Comparison of ENCODE assay signal across 11 mouse cellular contexts in the genomic region with DNA sequence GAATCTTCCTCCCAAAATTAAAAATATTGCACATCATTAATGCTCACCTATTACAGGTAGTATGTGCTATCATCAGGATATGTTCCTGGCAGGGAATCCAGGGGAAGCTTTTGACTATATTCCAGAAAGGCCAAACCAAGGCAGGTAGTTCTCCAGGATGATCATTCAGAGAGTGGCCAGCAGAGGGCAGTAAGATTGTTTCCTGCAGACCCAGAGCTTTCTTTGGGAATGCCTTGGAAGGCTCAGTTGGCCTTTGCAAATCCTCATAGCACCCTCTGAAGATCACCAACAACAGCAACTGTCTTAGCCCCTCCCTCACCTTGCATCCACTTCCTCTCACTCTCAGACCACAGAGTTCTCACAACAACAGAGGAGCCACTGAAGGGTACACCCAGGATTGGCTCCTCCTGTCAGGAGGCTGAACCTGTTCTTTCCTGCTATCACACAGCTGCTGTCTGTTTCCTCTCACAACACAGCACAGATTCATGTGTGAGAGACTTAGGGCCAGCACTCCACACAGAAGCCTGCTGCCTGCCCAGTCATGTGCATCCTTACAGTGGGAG. TPM values are rescaled to one million over a fixed set of nuclear protein-coding genes. Genes with fewer than 3 reads are reported as not detected.
A peak's percentile ranks its signal among the peaks of the same experiment; 100 is the strongest.
DNase-seq lines count a peak whose midpoint lies in the region; TF ChIP-seq lines count a peak whose summit lies in the region.
"Had no signal": no experiment of that assay in that cellular context is flagged by ENCODE, and none has a peak within 500 bp of the region (broad histone marks: within the 10 kb centered on the region; RNA-seq: fewer than 3 reads in every experiment).

No protein-coding gene starts in this region.

- no peak for DNase-seq in kidney, adult 2 months
- no peak for DNase-seq in kidney, postnatal 14 days
- DNase-seq in A20 (ENCODE audit: low read depth, low spot score) = peak; percentile 10
- peak; percentile 16 for DNase-seq in induced T-regulatory cell, adult 2 months (ENCODE audit: low read depth)
- no peak for DNase-seq in frontal cortex, postnatal 25 days (ENCODE audit: low spot score in 2 of 2)
- no peak for DNase-seq in heart, postnatal 10 days
- no peak for DNase-seq in left cerebral cortex, postnatal 25 days (ENCODE audit: low spot score in 2 of 2)
- DNase-seq: thymus, adult 18-20 months had no signal

- no peak overlapping the region for H3K27ac ChIP-seq in kidney, adult 2 months (ENCODE audit: insufficient read depth, low read depth, low read length)
- H3K27ac ChIP-seq in ES-Bruce4 (ENCODE audit: insufficient read depth, low read length) = no peak overlapping the region
- H3K27ac ChIP-seq: hindbrain, embryonic 14.5 days had no signal

- no peaks in the 10 kb centered on the region for H3K27me3 ChIP-seq in kidney, adult 2 months (replicated peaks; ENCODE audit: control insufficient read depth, insufficient read depth, low read length)
- H3K27me3 ChIP-seq in ES-Bruce4 (ENCODE audit: control insufficient read depth, insufficient read depth, low read length, poor library complexity, severe bottlenecking) = no peaks in the 10 kb centered on the region
- H3K27me3 ChIP-seq: megakaryocyte, embryonic 14.5 days had no signal

- H3K9ac ChIP-seq in ES-Bruce4 (ENCODE audit: low read depth, poor library complexity, severe bottlenecking) = no peak overlapping the region
- H3K9ac ChIP-seq: hindbrain, embryonic 14.5 days had no signal

- no peak overlapping the region for H3K4me3 ChIP-seq in kidney, adult 2 months (ENCODE audit: insufficient read depth, low read depth, low read length)
- H3K4me3 ChIP-seq in ES-Bruce4 (ENCODE audit: low read depth, low read length) = no peak overlapping the region
- H3K4me3 ChIP-seq: megakaryocyte, embryonic 14.5 days had no signal

- intact Hi-C loops in heart, postnatal 10 days (cut with DNase I) = no loop called here
- intact Hi-C loops in left cerebral cortex, postnatal 25 days (cut with DNase I) = loop anchor here (5.0 to 10.0 kb wide), 2 partner anchors 280 to 383 kb away; a partner anchor contains a TSS

- no peaks in the 10 kb centered on the region for H3K36me3 ChIP-seq in kidney, adult 2 months (ENCODE audit: control insufficient read depth, insufficient read depth, low read length)
- H3K36me3 ChIP-seq in ES-Bruce4 (ENCODE audit: control insufficient read depth, insufficient read depth, low read length, poor library complexity, severe bottlenecking) = no peaks in the 10 kb centered on the region

- TF ChIP-seq POLR2A in kidney, adult 2 months (IDR thresholded peaks at IDR 0.05; ENCODE audit: low read depth, low read length) = no peak
- no peak for TF ChIP-seq POLR2A in ES-Bruce4 (IDR thresholded peaks at IDR 0.05; ENCODE audit: insufficient read depth, low read length)

- no peak for TF ChIP-seq EP300 in ES-Bruce4 (IDR thresholded peaks at IDR 0.05; ENCODE audit: insufficient read depth, low read depth, low read length)

- no peaks in the 10 kb centered on the region for H3K4me1 ChIP-seq in kidney, adult 2 months (ENCODE audit: control insufficient read depth, insufficient read depth, low read length)
- H3K4me1 ChIP-seq in ES-Bruce4 (ENCODE audit: control insufficient read depth, insufficient read depth, low read length) = no peaks in the 10 kb centered on the region
- H3K4me1 ChIP-seq: megakaryocyte, embryonic 14.5 days had no signal

- H3K9me3 ChIP-seq in ES-Bruce4 (replicated peaks; ENCODE audit: control insufficient read depth, insufficient read depth, low read length, poor library complexity, severe bottlenecking) = no peaks in the 10 kb centered on the region
- H3K9me3 ChIP-seq: megakaryocyte, embryonic 14.5 days had no signal

- TF ChIP-seq CTCF in kidney, adult 2 months (conservative IDR thresholded peaks at IDR 0.05; ENCODE audit: insufficient read depth, insufficient read length, low read depth, low read length) = peak; percentile 43
- peak; percentile 38 for TF ChIP-seq CTCF in ES-Bruce4 (IDR thresholded peaks at IDR 0.05; ENCODE audit: low read depth, low read length)

RNA-seq across cellular contexts. Expression of a gene that starts 23.0 kb away (rescaled TPM):
- 0.02 TPM in 1 of 2 replicates, not detected in the other for polyA plus RNA-seq in kidney, adult 2 months (2012; rRNA removed)
- polyA plus RNA-seq in ES-Bruce4 (2011; ENCODE audit: insufficient read depth, insufficient read length, low read depth, missing spikeins) = not detected in 2 replicates
- total RNA-seq in heart, postnatal 10 days (2021) = under 1 TPM in 1 of 2 experiments, not detected in 1; 0.19 TPM
- total RNA-seq in left cerebral cortex, postnatal 25 days (2021) = not detected
- polyA plus RNA-seq: hindbrain, embryonic 14.5 days had no signal

Comparison
In these comparisons a context has a peak if more than half of its experiments do, and no peak if none do; other contexts are left out.
1. DNase-seq: peak in A20 (single experiment) and induced T-regulatory cell, adult 2 months (single experiment); none in kidney, adult 2 months (single experiment), kidney, postnatal 14 days (single experiment), frontal cortex, postnatal 25 days (0 of 2), heart, postnatal 10 days (0 of 2) and left cerebral cortex, postnatal 25 days (0 of 2).